Mouse (Mus musculus) neutrophil, adult 5-6 weeks (primary cell): ENCODE measurements around the gene Ankrd23. TPM values are rescaled to one million over a fixed set of nuclear protein-coding genes. Genes with fewer than 3 reads are reported as not detected.
"Not testable (repeated sequence)": the region's sequence is repeated elsewhere in the genome, so short reads cannot be mapped to it uniquely, and the experiment has no call there.

Experiments
- ATAC-seq: fragments of 151-379, 151-347 bp; 2 replicates; pipeline ENCODE4 v1.8.0; 2017; ENCODE audit warnings: mild to moderate bottlenecking, moderate TSS enrichment; ENCODE audit not compliant: insufficient number of reproducible peaks, poor library complexity, low FRiP score, severe bottlenecking; ENCODE audit errors: extremely low read depth
- total RNA-seq: library from RNA; stranded (forward); fragments of 200-1000 nt; gene quantifications from 2 replicates; pipeline ENCODE4 v1.2.3, GENCODE M21; 2017

Ankrd23 gene
- total RNA-seq: 18.6 and 20.3 TPM in 2 replicates

DNA sequence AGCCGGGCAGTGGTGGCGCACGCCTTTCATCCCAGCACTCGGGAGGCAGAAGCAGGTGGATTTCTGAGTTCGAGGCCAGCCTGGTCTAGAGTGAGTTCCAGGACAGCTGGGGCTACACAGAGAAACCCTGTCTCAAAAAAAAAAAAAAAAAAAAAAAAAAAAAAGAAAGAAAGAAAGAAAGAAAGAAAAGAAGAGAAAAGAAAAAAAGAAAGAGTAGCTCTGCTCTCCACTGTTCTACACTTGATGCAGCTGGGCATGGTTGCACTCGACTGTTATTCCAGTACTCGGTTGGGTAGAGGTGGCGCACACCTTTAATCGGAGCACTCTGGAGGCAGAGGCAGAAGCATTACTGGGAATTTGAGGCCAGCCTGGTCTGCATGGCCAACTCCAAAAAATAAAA, at the start of gene Ankrd23:
Gene Ankrd23, minus strand, starts transcription at position 101 of the 400 bp plus-strand sequence.
- ATAC-seq: not testable (repeated sequence)

DNA sequence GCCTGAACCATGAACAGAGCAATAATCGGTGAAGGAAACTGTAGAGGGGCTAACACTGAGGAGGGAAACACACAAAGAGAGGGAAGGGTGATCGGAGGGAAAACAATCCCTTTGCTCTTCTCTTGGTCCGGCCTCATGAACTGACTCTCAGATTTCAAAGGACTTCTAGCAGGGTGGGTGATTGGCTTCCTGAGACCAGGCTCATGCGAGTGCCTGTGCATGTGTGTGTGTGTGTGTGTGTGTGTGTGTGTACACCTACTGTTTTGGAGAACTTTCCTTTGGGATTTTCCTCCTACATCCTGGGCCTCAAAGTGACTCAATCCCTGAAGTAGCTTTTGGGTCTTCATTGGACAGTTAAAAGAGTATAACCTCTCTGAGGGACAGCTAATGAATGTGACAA, 49.6 kb upstream of the Ankrd23 start:
- no peak for ATAC-seq

DNA sequence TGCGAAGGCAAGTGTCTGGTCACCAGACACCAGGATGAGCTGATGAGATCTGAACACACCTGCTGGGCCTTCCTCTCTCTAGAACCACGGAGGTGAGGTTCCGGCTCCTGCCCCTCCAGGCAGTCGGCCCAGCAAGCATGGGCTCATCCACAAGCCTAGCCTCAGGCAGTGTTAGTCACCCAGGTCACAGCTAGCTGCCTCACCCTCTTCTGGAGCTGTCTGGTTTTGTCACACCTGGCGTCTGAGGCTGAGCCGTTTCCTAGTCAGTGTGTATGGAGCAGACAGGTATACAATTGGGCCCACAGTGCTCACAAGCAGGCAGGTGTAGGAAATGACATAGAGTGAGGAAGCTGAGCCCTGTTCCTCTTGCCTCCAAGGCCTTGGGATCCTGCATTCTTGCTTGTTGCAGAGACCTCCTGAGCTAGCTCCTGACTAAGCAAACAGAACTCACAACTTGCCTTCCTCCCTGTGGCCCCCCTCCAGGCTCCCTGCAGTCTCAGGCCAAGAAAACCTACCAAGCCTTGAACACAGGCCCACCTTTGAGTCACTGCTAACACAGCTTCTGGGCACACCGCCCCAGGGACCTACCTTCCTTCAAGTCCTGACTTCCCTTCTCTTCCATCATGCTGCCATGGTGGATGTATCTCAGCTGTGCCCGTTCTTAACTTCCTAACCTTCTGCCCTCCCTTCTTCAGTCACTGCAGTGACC, 46.9 kb upstream of the Ankrd23 start:
- ATAC-seq: no peak

DNA sequence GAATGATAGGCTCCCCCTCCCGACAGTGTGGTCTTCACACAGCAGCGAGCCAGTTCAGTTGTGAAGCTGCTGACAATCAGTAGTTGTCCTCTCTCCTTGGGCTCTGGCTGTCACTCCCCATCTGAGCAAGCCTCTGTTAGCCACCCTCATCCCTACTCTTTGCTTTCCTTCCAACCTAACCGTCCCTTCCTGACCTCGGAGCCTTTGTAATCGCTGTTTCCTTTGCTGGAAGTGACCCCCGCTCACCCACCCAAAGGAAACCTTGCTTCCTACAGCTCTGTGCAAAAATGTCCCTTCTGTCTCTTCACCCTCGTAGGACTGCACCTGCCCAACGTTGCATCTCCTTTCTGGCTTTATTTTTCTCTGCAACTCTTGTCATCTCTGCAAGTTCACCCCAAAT, 45.5 kb upstream of the Ankrd23 start:
- no peak for ATAC-seq

DNA sequence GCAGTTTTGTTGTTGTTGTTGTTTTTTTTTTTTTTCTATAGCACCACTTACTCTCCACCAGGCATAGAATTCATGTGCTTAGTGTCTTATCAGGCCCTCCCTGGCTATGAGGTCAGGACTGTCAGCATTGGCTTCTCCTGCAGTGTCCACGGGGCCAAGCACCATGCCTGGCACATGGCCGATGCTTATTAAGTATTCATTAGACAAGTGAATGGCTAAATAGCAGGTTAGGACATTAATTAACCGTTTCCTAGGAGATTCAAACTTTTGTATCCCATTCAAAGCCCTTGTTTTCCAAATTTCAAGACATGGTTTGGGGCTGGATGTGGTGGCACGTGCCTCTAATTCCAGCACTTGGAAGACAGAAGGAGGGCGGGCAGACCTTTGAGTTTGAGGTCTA, 44.6 kb upstream of the Ankrd23 start:
- ATAC-seq: no peak

DNA sequence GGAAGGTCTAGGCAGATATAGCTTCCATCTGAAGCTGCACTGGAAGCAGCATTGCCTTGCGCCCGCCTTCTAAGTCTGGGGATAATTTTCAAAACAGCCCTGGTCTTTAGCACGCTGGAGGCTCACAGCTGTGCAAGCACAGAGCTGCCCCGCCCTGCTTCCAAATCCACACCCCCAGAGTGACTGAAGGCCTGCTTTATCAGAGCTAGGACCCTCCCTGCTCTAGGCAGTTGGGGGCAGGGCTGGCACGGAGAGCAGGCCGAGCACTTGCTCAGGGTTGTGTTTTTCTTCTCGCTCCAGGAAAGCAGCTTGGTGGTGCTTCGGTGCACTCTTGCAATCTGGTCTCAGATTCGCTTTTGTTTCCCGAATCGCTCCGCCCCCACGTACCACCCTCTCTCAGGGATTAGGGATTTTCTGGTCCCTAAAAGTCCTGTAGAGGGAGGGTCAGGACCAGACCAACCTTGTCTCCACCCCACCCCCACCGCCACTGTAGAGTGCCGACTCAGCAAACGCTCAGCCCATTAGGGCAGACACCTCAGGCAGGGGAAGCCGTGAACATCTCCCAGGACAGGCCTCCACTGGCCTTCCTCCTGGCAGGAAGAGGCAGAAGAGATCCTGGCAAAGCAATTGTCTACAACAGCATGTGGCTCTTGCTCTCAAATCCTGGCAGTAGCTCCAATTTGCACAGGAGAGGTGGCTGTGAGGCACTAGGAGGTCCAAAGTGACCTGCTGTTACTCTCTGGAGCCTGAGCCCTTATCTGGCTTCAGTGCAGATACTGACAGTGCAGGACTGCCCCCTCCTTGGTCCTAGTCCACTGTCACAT, 43.9 kb upstream of the Ankrd23 start:
- no peak for ATAC-seq

DNA sequence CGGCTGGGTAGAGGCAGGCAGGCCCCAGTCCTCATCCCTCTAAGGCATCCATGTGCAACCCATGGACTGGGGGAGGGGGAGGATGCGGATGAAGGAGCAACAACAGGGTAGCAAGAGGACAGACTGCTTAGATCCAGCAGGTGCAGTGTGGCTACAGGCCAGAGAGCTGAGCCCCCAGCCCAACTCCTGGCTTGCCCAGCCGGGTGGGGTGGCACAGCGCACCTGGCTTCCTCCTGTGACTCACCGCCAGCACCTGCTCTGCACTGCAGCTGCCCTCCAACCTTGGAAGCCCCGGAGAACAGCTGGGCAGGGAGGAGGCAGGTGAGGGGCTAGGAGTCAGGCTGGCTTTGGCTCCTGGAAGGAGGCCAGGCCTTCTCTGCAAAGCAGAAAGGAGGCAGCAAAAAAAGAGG, 43.3 kb upstream of the Ankrd23 start:
- no peak for ATAC-seq

DNA sequence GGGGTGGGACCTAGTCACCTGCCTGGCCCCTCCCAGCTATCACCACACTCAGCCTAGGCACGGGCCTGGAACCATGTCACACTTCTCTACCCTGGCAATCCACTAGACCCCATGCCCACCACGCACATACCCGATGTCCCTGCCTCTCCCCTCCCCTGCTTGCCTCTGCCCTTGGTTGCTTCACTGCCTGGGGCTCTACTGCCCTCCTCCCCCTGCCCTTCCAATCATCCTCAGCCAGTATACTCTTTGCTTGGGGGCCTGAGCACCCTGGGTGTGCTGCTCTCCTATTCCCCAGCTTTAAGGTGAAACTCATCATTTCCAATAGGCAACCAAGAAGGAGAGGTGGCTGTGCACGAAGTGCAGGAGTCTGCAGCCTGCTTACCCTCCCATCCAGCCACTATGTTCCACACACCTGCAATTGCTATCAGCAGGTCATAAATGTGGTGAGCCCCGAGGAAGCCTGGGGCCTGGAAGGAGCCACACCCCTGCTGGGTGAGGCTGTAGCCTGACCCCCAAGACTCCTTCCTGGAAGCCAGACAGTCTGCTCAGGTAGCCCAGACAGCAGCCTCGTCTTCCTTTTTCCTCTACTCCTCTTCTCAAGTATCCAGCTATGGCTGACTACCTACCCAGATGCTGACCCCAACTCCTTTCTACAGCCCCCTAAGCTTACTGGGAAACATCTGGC, 40.5 kb upstream of the Ankrd23 start:
- ATAC-seq: no peak

DNA sequence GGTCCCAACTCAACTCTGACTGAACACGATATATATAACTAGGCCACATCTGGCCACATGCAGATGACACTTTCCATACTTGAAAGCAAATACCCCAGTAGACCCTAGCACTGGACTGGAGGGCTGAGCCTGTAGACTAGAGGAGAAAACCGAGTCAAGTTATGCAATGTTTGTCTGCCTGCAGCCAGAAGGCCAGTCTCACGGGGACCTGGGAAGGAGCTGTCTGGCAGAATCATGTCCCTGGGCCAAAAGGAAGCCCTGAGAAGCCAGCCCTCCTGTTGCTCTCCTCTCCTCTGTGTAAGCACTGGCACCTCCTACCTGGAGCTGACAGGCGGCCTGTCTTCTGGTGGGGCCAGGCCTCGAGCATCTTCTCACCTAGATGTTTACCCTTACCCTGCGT, 38.7 kb upstream of the Ankrd23 start:
- no peak for ATAC-seq

DNA sequence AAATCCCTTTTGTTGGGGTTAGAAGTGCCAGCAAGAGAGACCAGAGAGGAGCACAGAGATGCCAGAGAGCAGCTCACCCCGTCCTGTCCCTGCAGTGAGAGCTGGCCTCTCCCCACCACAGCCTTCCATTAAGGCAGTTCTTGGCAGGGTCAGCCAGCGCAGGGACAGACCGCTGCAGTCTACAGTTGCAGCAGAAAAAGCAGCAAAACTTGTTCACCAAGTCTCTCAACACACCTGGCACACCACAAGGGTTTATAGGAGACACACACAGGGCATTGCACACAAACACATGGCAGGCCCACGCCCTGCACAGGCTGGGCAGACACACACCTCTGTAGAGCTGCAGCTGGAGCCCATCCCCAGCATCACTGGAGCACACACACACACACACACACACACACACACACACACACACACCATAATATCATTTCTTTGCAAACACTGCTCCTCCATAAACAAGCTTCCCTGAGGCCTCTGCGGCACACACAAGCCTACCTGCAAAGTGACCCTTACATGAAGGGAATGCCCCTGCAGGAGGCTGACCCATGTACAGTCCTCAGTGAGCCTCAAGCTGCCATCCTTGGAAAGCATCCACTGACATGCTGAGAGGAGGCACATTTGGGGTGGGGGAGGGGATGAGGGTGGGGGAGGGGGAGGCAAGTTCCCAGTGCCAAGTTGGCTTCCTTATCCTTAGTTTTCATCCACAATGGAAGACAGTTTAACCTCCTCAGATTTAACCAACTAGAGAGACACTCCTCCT, 37.7 kb upstream of the Ankrd23 start:
- ATAC-seq: no peak

DNA sequence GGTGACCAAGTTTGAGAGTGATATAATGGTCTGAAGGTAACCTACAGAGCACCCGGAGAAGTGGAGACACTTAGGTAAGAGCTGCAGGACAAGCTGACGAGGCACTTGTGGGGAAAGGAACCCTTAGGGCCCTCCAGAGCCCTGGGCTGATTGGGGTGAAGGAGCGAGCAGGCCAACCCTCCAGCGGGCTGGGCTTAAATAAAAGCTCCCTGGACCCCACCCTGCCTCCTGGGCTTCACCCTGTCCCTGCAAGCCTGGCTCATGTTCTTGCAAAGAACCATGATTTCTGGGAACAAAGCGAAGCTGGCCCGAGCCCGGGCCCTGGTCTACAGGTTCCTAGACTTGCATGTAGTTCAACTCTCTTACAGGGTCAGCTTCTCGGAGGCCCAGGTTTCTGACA, 36.8 kb upstream of the Ankrd23 start:
- ATAC-seq: no peak

DNA sequence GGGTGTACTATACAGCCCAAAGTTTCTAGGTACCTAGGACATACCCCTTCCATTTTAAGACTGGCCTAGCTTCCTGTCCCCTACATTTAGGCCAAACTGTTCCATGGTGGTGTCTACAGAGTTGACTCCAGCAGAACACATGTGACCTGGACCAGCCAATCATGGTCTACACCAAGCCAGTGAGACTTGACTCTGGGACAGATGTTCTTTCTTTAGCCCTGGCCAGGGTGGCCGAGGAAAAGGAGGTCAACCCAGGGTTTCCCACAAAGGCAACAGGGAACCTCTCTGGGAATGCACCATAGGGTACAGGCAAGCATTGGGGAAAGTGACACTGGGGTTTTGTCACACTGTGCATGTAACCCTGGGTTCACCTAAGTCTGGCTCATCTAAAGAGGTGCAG, 36.0 kb upstream of the Ankrd23 start:
- no peak for ATAC-seq

DNA sequence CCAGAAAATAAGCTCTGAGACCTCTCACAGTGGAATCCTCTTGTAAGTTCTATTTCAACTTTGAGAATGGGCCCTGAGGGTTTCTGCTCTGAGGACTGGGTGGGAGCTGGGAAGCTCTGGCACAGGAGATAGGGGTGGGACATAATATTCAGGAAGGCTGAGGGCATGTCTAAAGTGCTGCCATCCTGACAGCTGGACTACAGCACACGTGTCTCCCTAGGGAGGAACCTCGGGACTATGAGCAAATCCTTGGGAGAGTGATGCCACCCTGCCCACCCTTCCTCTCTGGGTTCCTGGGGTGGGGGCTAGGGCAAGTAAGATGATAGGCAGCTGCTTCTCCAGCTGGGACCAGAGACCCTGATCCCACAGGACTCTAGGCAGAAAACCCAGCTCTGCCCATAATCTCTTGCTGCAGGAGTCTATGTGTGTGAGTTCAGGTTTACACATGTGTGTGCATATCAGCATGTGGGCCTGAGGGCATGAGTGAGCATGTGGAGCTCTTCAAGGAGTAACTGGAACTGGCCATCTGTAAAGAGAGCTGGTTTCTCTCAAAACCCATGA, 35.5 kb upstream of the Ankrd23 start:
- ATAC-seq: no peak

DNA sequence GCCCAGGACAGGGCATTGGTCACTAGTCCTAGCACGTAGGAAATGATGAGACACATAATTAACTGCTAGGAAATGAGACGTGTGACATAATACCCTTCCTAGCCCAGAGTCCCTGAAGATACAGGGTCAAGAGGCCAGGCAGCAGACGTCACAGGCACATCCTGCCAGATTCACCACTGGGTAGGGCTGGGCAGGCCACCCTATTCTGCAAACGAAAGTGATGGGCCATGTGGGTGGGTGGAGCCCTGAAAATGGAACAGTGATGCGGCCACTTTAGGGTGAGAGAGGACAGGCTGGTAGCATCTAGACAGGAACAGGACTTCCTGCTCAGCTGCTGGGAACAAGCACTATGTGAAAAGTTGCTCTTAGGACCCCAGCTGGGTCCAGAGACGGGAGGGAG, 34.9 kb upstream of the Ankrd23 start:
- no peak for ATAC-seq

DNA sequence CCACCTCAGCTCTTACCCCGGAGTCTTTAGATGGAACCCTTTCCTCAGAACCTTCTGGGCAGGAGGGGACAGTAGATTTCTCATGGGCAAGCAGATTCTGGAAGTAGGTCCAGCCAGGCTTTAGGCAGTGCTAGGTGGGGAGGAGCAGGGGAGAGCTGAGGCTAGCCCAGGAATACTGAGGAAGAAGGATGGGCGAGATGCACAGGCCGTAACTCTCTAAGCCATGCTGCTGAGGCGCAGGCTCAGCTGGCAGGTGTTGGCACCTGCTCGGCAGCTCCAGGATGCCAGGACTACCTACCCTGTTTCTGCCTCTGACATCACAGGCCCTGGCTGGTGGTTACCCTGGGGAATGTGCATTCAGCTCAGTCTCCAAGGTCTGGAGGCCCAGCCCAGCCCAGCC, 33.6 kb upstream of the Ankrd23 start:
- ATAC-seq: no peak

DNA sequence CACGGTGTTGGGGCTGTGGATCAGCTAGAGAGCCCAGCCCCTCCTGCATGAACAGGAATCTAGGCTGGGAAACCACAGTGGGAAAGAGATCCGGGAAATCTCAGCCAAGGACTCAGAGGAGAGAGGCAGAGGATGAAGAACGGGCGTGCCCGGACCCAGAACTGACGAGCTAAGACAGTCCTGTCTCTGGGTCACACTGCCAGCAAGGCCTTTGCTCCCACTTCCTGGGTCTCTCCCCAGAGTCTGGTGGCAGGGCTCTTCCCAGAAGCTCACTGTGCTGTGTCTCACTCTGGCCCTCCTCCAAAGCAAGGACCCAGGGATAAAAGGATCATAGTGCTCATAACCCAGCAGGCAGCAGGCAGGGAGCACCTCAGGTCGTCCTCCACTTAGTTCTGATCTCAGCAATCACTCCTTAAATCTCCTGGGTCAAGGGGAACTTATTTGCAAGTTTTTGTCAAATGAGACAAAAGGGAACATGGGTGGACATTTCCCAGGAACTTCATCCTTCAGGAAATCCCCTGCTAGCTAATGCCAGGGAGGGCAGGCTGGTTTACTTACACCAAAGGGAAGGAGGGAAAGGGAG, 33.1 kb upstream of the Ankrd23 start:
- no peak for ATAC-seq

DNA sequence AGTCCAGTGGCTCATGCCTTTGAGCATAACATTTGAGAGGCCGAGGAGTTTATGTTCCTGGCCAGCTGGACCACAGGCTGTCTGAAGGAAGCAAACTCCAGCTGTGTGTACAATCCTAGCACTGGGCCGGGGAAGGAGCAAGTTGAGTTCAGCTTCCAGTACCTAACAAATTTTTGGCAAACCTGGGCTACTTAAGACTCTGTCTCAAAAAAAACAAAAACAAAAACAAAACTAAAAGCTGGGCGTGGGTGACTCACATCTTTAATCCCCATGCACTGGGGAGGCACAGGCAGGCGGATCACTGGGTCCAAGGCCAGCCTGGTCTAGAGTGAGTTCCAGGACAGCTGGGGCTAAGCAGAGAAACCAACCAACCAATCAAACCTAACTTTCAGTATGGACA, 32.1 kb upstream of the Ankrd23 start:
- no peak for ATAC-seq

DNA sequence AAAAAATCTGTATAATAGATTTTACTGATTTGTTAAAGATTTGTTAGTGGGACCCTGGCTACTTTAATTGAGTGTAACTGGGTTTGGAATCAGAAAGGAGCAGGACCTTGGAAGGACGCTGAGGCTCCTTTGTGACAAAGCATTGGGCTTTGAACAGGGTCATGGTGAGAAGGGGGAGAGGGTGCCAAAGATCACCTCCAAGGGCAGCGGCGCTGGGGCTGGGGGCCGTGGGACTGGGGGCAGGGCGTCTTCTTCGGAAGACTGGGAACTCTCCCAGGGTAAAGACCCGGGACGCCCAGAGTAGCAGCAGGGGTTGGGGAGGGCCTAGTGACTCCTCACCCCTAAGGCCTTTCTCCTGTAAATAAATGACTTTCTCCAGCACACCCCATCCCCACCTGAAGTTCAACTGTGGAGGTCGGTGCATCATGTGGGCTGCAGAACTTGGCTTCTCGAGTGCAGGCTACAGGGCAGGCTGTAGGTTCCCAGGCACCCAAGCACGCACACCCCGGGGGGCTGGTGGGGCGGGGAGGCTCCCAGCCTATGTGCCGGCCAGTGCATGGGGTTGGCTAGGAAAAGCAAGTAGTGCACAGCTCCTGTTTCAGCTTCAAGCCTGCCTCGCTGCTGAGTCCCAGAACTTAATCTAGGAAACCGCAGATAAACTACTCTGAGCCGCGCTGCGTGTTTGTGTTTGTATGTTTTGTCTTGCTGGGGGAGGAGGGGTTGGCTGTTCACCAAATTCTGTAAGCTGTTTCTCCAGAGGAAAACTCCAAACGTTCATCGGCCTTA, 31.3 kb upstream of the Ankrd23 start:
- no peak for ATAC-seq
